Mouse (Mus musculus) spleen, adult 2 months (tissue): ENCODE measurements around the gene Ctnna3. TPM values are rescaled to one million over a fixed set of nuclear protein-coding genes. Genes with fewer than 3 reads are reported as not detected.

Experiments used
- DNase-seq, 2 experiments: peaks; one replicate each; pipeline versions ENCODE4 v3.0.0 to v3.0.0-alpha.2; 2012 to 2021; ENCODE audit warnings: low spot score in 2 of 2, low read depth in 1 of 2
- H3K27ac ChIP-seq: fragments of 200-500 bp; 2 replicates; pipeline ENCODE4 v1.5.1; 2012; ENCODE audit warnings: low read length, inconsistent platforms; ENCODE audit not compliant: insufficient read depth
- H3K27me3 ChIP-seq: fragments of 200-500 bp; 2 replicates; pipeline ENCODE4 v1.6.1; 2012; ENCODE audit warnings: mild to moderate bottlenecking, moderate library complexity, low read length, inconsistent platforms; ENCODE audit not compliant: control insufficient read depth, insufficient read depth
- H3K36me3 ChIP-seq: fragments of 200-500 bp; 2 replicates; pipeline ENCODE4 v1.6.1; 2012; ENCODE audit warnings: mild to moderate bottlenecking, low read length, inconsistent platforms; ENCODE audit not compliant: control insufficient read depth, insufficient read depth
- H3K4me1 ChIP-seq: fragments of 200-500 bp; 2 replicates; pipeline ENCODE4 v1.6.1; 2011; ENCODE audit warnings: inconsistent platforms; ENCODE audit not compliant: control insufficient read depth, insufficient read depth, insufficient read length
- H3K4me3 ChIP-seq: fragments of 200-500 bp; 2 replicates; pipeline ENCODE4 v1.5.1; 2011; ENCODE audit warnings: mild to moderate bottlenecking, inconsistent platforms; ENCODE audit not compliant: insufficient read depth, insufficient read length; ENCODE audit errors: extremely low read depth
- CTCF ChIP-seq: fragments of 200-500 bp; IDR thresholded peaks from 2 replicates; pipeline ENCODE4 v1.5.1; 2011; ENCODE audit warnings: mild to moderate bottlenecking, inconsistent platforms; ENCODE audit not compliant: insufficient read depth, insufficient read length, insufficient replicate concordance; ENCODE audit errors: extremely low read depth
- POLR2A ChIP-seq: fragments of 200-500 bp; IDR thresholded peaks from 2 replicates; pipeline ENCODE4 v1.6.1; 2011; ENCODE audit warnings: low read depth, low read length, inconsistent platforms
- WGBS: fragments of 180-500 bp; shearing (Covaris S2); methylation state at CpG from one replicate; pipeline ENCODE4 v1.1.7; 2018; 5-methylcytosine and 5-hydroxymethylcytosine counted together
- polyA plus RNA-seq: library from polyadenylated mRNA; depleted of rRNA; stranded (reverse); fragments of >200 nt; gene quantifications from 2 replicates; pipeline ENCODE4 v1.2.3, GENCODE M21; 2012

Gene Ctnna3
- polyA plus RNA-seq, 1 experiment: 0.07 TPM

GRCm38 (mm10) chr10:63899891-63900290, 470.0 kb downstream of the Ctnna3 start:
- no peak for DNase-seq
- Histone ChIP-seq H3K36me3 (no peaks in the 10 kb centered on the region), H3K27ac (no peak overlapping the region), H3K4me1 (no peaks in the 10 kb centered on the region), H3K27me3 (no peaks in the 10 kb centered on the region), H3K4me3 (no peak overlapping the region)
- TF ChIP-seq POLR2A: no peak
- no peak for TF ChIP-seq CTCF

- Histone ChIP-seq H3K27ac (no peak overlapping the region), H3K27me3 (no peaks in the 10 kb centered on the region), H3K4me3 (no peak overlapping the region), H3K4me1 (no peaks in the 10 kb centered on the region), H3K36me3 (no peaks in the 10 kb centered on the region)
- no peak for TF ChIP-seq CTCF
- TF ChIP-seq POLR2A: no peak
- no peak for DNase-seq
These were observed 479.0 kb downstream of the Ctnna3 start for GRCm38 (mm10) chr10:63908878-63909277.

GRCm38 (mm10) chr10:63927334-63927733, 497.4 kb downstream of the Ctnna3 start, which contains the start of gene Gm10118:
Gene Gm10118, minus strand, starts transcription at chr10:63927434.
- no peak for TF ChIP-seq POLR2A
- TF ChIP-seq CTCF: no peak
- no peak within 1 kb of the TSS for H3K4me3 ChIP-seq
- H3K27me3 ChIP-seq: no peaks in the 10 kb centered on the region
- DNase-seq: no peak
- no peak within 1 kb of the TSS for H3K27ac ChIP-seq
- no peaks in the 10 kb centered on the region for H3K4me1 ChIP-seq
- H3K36me3 ChIP-seq: no peaks in the 10 kb centered on the region

- Histone ChIP-seq H3K4me3 (no peak overlapping the region), H3K27me3 (no peaks in the 10 kb centered on the region), H3K4me1 (no peaks in the 10 kb centered on the region), H3K36me3 (no peaks in the 10 kb centered on the region), H3K27ac (no peak overlapping the region)
- WGBS: 85% methylated on average over 5 of the region's 5 CpGs
- no peak for DNase-seq
- TF ChIP-seq CTCF (no peak), POLR2A (no peak)
These were observed 504.0 kb downstream of the Ctnna3 start for GRCm38 (mm10) chr10:63933946-63934345.

- 80% methylated on average over 3 of the region's 3 CpGs for WGBS
- H3K27me3 ChIP-seq: no peaks in the 10 kb centered on the region
These were observed 515.6 kb downstream of the Ctnna3 start for GRCm38 (mm10) chr10:63945534-63945933.

GRCm38 (mm10) chr10:63947266-63947665, 517.4 kb downstream of the Ctnna3 start:
- H3K36me3 ChIP-seq: no peaks in the 10 kb centered on the region
- no peaks in the 10 kb centered on the region for H3K4me1 ChIP-seq
- no peaks in the 10 kb centered on the region for H3K27me3 ChIP-seq
- TF ChIP-seq CTCF (no peak), POLR2A (no peak)
- no peak overlapping the region for H3K27ac ChIP-seq
- 75% methylated on average over 4 of the region's 4 CpGs for WGBS
- DNase-seq: no peak
- no peak overlapping the region for H3K4me3 ChIP-seq

More at GRCm38 (mm10) chr10:63945534-63945933, 515.6 kb downstream of the Ctnna3 start:
- Histone ChIP-seq H3K4me1 (no peaks in the 10 kb centered on the region), H3K36me3 (no peaks in the 10 kb centered on the region), H3K27ac (no peak overlapping the region), H3K4me3 (no peak overlapping the region)
- no peak for DNase-seq
- TF ChIP-seq CTCF: no peak
- TF ChIP-seq POLR2A: no peak

GRCm38 (mm10) chr10:63950867-63951266, 521.0 kb downstream of the Ctnna3 start:
- 55% methylated on average over 8 of the region's 8 CpGs for WGBS
- no peaks in the 10 kb centered on the region for H3K27me3 ChIP-seq
- no peak overlapping the region for H3K27ac ChIP-seq
- H3K4me3 ChIP-seq: no peak overlapping the region
- TF ChIP-seq CTCF (no peak), POLR2A (no peak)
- no peaks in the 10 kb centered on the region for H3K4me1 ChIP-seq
- no peaks in the 10 kb centered on the region for H3K36me3 ChIP-seq
- no peak for DNase-seq

GRCm38 (mm10) chr10:63951481-63951880, 521.6 kb downstream of the Ctnna3 start:
- Histone ChIP-seq H3K27me3 (no peaks in the 10 kb centered on the region), H3K4me3 (no peak overlapping the region), H3K4me1 (no peaks in the 10 kb centered on the region), H3K27ac (no peak overlapping the region), H3K36me3 (no peaks in the 10 kb centered on the region)
- DNase-seq: no peak
- no peak for TF ChIP-seq POLR2A
- no peak for TF ChIP-seq CTCF
- WGBS: 88% methylated on average over 1 of the region's 1 CpGs
